Mouse (Mus musculus): ENCODE measurements at regions not wholly inside any gene's neighbourhood (a gene's known extent, or its start where the extent isn't known, plus 50 kb on each side); places are given as distances from the start of the nearest gene placed in this dataset.

DNA sequence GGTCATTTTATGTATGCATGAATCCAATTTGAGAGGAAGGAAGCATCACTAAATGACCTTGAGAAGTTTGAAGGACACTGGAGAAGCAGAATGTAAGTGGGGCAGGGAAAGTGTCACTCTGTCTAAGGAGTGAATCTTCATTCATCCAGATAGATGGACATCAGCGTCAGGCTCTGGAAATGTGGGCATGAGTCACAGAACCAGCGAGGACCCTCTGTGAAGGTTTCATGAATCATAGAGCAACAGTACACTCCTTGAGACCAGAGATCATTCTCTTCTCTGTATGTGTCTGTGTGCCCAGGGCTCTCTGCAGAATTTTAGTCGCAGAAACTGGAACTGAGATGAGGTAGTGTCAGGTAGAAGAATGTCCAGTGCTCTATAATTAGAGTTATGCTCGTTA lies 62.4 kb upstream of the Lypd6 start:
- no peak overlapping the region for H3K4me3 ChIP-seq (ENCODE audit: low read length)
- no peak for TF ChIP-seq CTCF (IDR thresholded peaks at IDR 0.05; ENCODE audit: low read depth)
- no peak overlapping the region for H3K9ac ChIP-seq (replicated peaks; ENCODE audit: low read length)
- WGBS = 87% methylated on average over 4 of the region's 4 CpGs
- ATAC-seq = no peak
- no peaks in the 10 kb centered on the region for H3K4me1 ChIP-seq (ENCODE audit: insufficient read depth, low read length)
- H3K4me2 ChIP-seq (ENCODE audit: low read depth, low read length) = no peak overlapping the region
- no peak overlapping the region for H3K27ac ChIP-seq
- no peak for DNase-seq (ENCODE audit: low spot score)
- H3K27me3 ChIP-seq (ENCODE audit: insufficient read depth, low read length) = no peaks in the 10 kb centered on the region
- H3K36me3 ChIP-seq (ENCODE audit: insufficient read depth, low read length) = no peaks in the 10 kb centered on the region
- H3K9me3 ChIP-seq (ENCODE audit: low read length) = no peaks in the 10 kb centered on the region

DNA sequence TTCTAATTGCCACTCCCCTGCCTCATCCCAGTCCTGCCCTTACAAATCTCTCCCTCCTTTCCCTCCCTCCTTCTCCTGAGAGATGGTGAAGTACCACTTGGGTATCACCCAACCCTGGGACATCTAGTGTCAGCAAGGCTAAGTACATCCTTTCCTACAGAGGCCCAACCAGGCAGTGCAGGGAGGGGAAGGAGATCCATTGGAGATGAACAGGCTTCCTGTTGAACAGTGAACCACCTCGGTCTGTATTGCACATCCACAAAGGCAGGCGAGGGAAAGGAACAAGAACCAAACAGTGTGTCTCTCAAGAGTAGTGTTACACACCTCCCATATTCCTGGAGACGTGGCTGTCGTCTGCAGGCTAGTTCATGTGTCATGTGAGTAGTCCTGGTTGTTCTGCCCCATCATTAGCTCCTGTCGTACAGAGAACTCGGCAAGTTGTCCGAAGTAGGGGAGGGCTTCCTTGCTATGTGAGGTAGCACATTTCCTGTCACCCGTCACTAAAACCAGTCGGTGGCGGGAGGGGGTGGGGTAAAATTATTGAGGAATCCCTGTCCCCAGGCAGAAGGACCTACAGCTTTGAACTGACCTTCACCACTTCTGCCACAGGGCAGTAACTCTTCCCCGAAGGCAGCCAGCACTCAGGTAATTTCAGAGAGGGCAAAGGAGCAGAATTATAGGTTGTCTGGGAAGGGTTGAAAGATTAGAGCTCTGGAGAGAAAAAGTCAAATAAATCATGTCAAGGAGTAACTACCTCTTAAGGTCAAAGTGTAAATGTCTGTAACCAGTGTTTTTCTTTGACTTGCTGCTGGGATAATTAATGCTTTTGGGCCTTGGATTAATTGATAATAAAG lies 61.3 kb upstream of the Lypd6 start:
- Histone ChIP-seq H3K27me3 (ENCODE audit: insufficient read depth, low read length) (no peaks in the 10 kb centered on the region), H3K4me3 (ENCODE audit: low read length) (no peak overlapping the region), H3K4me1 (ENCODE audit: insufficient read depth, low read length) (no peaks in the 10 kb centered on the region), H3K27ac (no peak overlapping the region), H3K9ac (replicated peaks; ENCODE audit: low read length) (no peak overlapping the region), H3K36me3 (ENCODE audit: insufficient read depth, low read length) (no peaks in the 10 kb centered on the region), H3K4me2 (ENCODE audit: low read depth, low read length) (no peak overlapping the region), H3K9me3 (ENCODE audit: low read length) (no peaks in the 10 kb centered on the region)
- TF ChIP-seq CTCF (IDR thresholded peaks at IDR 0.05; ENCODE audit: low read depth) = no peak
- no peak for DNase-seq (ENCODE audit: low spot score)
- no peak for ATAC-seq
- WGBS = 83% methylated on average over 11 of the region's 11 CpGs

DNA sequence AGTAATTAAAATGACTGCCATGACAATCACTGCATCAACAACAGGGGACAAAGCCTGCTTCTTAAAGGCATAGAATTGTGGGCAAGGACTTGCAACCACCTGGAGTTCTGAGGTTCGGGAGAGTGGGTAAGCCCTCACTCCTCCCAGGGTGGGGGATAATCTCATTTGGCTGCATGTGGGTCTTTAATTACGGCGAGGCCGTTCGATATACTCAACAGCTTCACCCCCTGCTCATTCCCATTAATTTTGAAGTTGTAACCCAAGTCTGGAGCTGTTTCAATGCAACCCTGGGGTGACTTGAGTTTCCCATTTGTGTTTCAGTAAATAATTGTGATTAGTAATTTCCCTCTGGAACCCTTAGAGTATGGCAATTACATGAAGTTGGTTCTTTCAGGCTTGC lies 57.9 kb upstream of the Lypd6 start:
- no peak for TF ChIP-seq CTCF (IDR thresholded peaks at IDR 0.05; ENCODE audit: low read depth)
- H3K9me3 ChIP-seq (ENCODE audit: low read length) = no peaks in the 10 kb centered on the region
- H3K27me3 ChIP-seq (ENCODE audit: insufficient read depth, low read length) = no peaks in the 10 kb centered on the region
- H3K4me3 ChIP-seq (ENCODE audit: low read length) = no peak overlapping the region
- H3K27ac ChIP-seq = no peak overlapping the region
- DNase-seq (ENCODE audit: low spot score) (peak; percentile 8), ATAC-seq (no peak)
- H3K4me2 ChIP-seq (ENCODE audit: low read depth, low read length) = no peak overlapping the region
- no peaks in the 10 kb centered on the region for H3K36me3 ChIP-seq (ENCODE audit: insufficient read depth, low read length)
- H3K9ac ChIP-seq (replicated peaks; ENCODE audit: low read length) = no peak overlapping the region
- H3K4me1 ChIP-seq (ENCODE audit: insufficient read depth, low read length) = no peaks in the 10 kb centered on the region
- WGBS = 65% methylated on average over 5 of the region's 5 CpGs

DNA sequence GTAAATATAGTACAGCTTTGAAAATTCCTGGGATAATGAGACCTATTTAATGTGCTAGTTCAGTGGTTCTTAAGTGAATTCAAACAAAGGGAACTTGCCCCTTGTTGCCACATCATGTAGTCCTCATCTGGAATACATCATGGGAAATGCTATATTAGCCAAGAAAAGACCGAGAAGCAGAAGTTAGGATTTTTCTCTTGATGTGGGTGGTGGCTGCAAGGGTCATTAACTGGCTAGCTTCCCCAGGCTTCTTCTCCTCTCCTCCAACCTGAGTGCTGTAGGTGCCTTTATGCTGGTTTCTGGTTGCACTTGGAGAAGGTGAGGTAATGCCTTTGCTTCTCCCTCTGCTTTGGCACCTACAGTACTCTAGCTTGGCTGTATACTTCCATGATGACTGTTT lies 55.8 kb upstream of the Lypd6 start:
- Histone ChIP-seq H3K4me1 (ENCODE audit: insufficient read depth, low read length) (no peaks in the 10 kb centered on the region), H3K9me3 (ENCODE audit: low read length) (no peaks in the 10 kb centered on the region), H3K36me3 (ENCODE audit: insufficient read depth, low read length) (no peaks in the 10 kb centered on the region), H3K4me2 (ENCODE audit: low read depth, low read length) (no peak overlapping the region), H3K9ac (replicated peaks; ENCODE audit: low read length) (no peak overlapping the region), H3K27ac (no peak overlapping the region), H3K27me3 (ENCODE audit: insufficient read depth, low read length) (no peaks in the 10 kb centered on the region), H3K4me3 (ENCODE audit: low read length) (no peak overlapping the region)
- ATAC-seq = no peak
- 76% methylated on average over 1 of the region's 1 CpGs for WGBS
- no peak for TF ChIP-seq CTCF (IDR thresholded peaks at IDR 0.05; ENCODE audit: low read depth)
- no peak for DNase-seq (ENCODE audit: low spot score)

DNA sequence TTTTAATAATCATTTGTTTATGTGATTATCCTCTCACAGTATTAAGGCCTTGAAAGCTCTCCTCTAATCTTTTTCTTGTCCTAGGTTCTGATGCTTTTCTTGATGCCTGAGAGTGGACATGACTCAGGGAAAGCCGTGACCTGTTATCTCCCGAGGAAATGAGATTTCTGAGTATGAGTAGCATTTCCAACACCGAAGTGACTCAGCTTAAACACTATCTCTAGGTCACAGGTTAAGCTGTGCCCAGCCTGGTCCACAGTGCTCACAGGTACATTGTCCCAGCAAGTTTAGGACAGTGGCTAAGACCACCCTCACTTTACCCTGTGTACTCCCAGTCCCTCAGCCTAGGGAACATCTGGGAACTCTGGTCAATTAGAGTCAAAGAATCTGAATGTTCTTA lies 53.9 kb upstream of the Lypd6 start:
- ATAC-seq (no peak), DNase-seq (ENCODE audit: low spot score) (no peak)
- H3K4me1 ChIP-seq (ENCODE audit: insufficient read depth, low read length) = no peaks in the 10 kb centered on the region
- H3K9ac ChIP-seq (replicated peaks; ENCODE audit: low read length) = no peak overlapping the region
- no peak overlapping the region for H3K4me2 ChIP-seq (ENCODE audit: low read depth, low read length)
- H3K36me3 ChIP-seq (ENCODE audit: insufficient read depth, low read length) = no peaks in the 10 kb centered on the region
- no peaks in the 10 kb centered on the region for H3K9me3 ChIP-seq (ENCODE audit: low read length)
- H3K27me3 ChIP-seq (ENCODE audit: insufficient read depth, low read length) = no peaks in the 10 kb centered on the region
- 87% methylated on average over 3 of the region's 3 CpGs for WGBS
- H3K4me3 ChIP-seq (ENCODE audit: low read length) = no peak overlapping the region
- no peak for TF ChIP-seq CTCF (IDR thresholded peaks at IDR 0.05; ENCODE audit: low read depth)
- H3K27ac ChIP-seq = no peak overlapping the region

DNA sequence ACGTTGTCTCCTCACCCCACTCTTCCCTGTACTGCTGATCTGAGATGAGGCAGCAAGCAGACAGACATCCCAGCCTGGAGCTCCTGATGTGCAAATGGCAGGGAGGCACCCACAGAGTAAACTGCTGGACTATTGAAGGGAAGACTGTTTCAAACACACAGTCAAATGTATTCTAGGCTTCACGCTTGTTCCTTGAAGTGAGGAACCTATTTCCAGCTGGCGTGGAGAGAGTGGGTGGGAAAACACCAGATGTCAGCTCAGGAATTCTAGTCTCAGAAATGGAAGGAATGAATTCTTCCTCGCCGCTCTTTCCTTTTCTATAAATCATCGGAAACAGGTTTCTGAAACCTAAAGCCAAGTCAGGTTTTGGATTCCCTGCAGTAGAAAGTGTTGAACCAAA lies 53.0 kb upstream of the Lypd6 start:
- H3K36me3 ChIP-seq (ENCODE audit: insufficient read depth, low read length) = no peaks in the 10 kb centered on the region
- TF ChIP-seq CTCF (IDR thresholded peaks at IDR 0.05; ENCODE audit: low read depth) = no peak
- 85% methylated on average over 6 of the region's 6 CpGs for WGBS
- no peak overlapping the region for H3K4me2 ChIP-seq (ENCODE audit: low read depth, low read length)
- H3K27me3 ChIP-seq (ENCODE audit: insufficient read depth, low read length) = no peaks in the 10 kb centered on the region
- no peaks in the 10 kb centered on the region for H3K9me3 ChIP-seq (ENCODE audit: low read length)
- no peak overlapping the region for H3K4me3 ChIP-seq (ENCODE audit: low read length)
- no peak overlapping the region for H3K27ac ChIP-seq
- no peak overlapping the region for H3K9ac ChIP-seq (replicated peaks; ENCODE audit: low read length)
- ATAC-seq (no peak), DNase-seq (ENCODE audit: low spot score) (no peak)
- no peaks in the 10 kb centered on the region for H3K4me1 ChIP-seq (ENCODE audit: insufficient read depth, low read length)

DNA sequence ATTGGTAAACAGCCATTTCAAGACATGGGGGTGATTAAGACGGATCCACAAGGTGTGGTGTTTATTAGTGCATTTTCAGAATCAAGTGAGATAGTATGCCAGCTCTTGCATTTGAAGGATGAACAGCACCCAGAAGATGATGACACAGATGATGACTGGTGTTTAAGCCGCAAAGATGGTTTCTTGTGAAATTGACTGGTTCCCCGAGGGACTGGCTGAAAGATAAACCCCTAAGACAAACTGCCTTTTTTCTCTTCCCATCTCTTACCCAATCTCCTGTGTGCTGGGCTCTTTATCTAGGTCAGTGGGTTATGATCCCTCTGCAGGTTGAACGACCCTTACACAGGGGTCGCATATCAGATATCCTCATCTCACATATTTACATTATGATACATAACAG lies 52.3 kb upstream of the Lypd6 start:
- Histone ChIP-seq H3K27me3 (ENCODE audit: insufficient read depth, low read length) (no peaks in the 10 kb centered on the region), H3K9ac (replicated peaks; ENCODE audit: low read length) (no peak overlapping the region), H3K36me3 (ENCODE audit: insufficient read depth, low read length) (no peaks in the 10 kb centered on the region), H3K27ac (no peak overlapping the region), H3K4me3 (ENCODE audit: low read length) (no peak overlapping the region), H3K4me1 (ENCODE audit: insufficient read depth, low read length) (no peaks in the 10 kb centered on the region), H3K4me2 (ENCODE audit: low read depth, low read length) (no peak overlapping the region), H3K9me3 (ENCODE audit: low read length) (no peaks in the 10 kb centered on the region)
- 90% methylated on average over 5 of the region's 5 CpGs for WGBS
- TF ChIP-seq CTCF (IDR thresholded peaks at IDR 0.05; ENCODE audit: low read depth) = no peak
- ATAC-seq = no peak
- DNase-seq (ENCODE audit: low spot score) = no peak
